Mouse (Mus musculus): ENCODE measurements around the gene Magi3. TPM values are rescaled to one million over a fixed set of nuclear protein-coding genes. Genes with fewer than 3 reads are reported as not detected.

Gene Magi3
- polyA plus RNA-seq, 1 experiment from 2014 or later, result 7.0 TPM

DNA sequence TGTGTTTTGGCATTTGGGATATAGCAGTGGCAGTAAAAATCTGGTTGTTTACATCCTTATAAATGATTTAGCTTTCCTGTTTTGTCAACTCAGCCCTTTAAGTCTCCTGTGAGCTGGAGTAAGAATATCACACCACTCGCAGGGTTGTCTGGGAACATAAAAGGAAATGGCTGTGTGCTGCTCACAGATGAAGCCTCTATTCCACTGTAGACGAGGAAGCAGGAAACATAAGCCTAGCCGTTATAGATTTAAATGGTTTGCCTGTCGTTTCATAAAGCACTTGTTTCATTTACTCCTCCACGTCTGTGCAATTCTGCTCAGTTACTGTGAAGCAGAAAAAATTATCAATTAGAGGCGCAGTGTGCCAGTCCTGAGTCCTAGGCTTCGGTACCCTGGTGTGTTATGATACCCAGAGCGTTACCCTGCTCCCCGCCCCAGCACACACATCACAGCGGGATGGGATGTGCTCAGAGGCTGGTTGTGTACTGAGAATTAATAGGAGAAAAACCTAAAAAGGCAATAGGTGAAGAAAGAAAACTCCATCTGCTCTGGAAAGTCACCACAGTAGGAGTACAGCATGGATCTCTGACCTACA, 17.8 kb upstream of the Magi3 start:
- Histone ChIP-seq H3K4me3 (ENCODE audit: low read depth, low read length) (no peak overlapping the region), H3K36me3 (ENCODE audit: insufficient read depth, low read length) (no peaks in the 10 kb centered on the region), H3K4me1 (ENCODE audit: insufficient read depth, low read depth, low read length) (peaks cover 8% of the 10 kb centered on the region; the same call in 1 of the 2 replicates), H3K27me3 (replicated peaks; ENCODE audit: insufficient read depth, low read length) (no peaks in the 10 kb centered on the region), H3K9me3 (ENCODE audit: low read length) (no peaks in the 10 kb centered on the region), H3K4me2 (replicated peaks; ENCODE audit: low read depth, low read length) (no peak overlapping the region), H3K9ac (replicated peaks; ENCODE audit: low read depth) (no peak overlapping the region), H3K27ac (ENCODE audit: low read length) (no peak overlapping the region)
- ATAC-seq (no peak), DNase-seq (ENCODE audit: low spot score) (no peak)
- 51% methylated on average over 10 of the region's 10 CpGs for WGBS
- TF ChIP-seq EP300 (IDR thresholded peaks at IDR 0.05) (no peak), CTCF (IDR thresholded peaks at IDR 0.05) (no peak)

DNA sequence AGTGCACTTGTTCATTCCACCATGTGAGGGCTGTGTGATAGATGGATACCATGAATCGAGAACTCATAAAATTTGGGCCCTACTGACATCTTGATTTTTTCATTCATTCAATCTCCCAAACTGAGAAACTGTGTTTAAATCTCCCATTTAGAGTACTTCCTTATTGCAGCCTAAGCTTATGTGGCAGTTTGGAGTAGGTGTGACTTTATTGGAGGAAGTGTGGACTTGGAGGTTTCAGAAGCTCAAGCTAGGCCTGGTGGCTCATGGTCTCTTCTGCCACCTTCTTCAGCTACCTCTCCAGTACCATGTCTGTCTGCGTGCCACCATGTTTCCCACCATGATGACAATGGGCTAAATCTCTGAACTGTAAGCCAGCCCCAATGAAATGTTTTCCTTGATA, 15.9 kb upstream of the Magi3 start:
- no peak for TF ChIP-seq CTCF (IDR thresholded peaks at IDR 0.05)
- no peak for TF ChIP-seq EP300 (IDR thresholded peaks at IDR 0.05)
- Histone ChIP-seq H3K4me3 (ENCODE audit: low read depth, low read length) (no peak overlapping the region), H3K9me3 (ENCODE audit: low read length) (no peaks in the 10 kb centered on the region), H3K36me3 (ENCODE audit: insufficient read depth, low read length) (no peaks in the 10 kb centered on the region), H3K9ac (replicated peaks; ENCODE audit: low read depth) (no peak overlapping the region), H3K4me2 (replicated peaks; ENCODE audit: low read depth, low read length) (no peak overlapping the region), H3K4me1 (ENCODE audit: insufficient read depth, low read depth, low read length) (peaks cover 8% of the 10 kb centered on the region; the same call in 1 of the 2 replicates), H3K27me3 (replicated peaks; ENCODE audit: insufficient read depth, low read length) (no peaks in the 10 kb centered on the region), H3K27ac (ENCODE audit: low read length) (no peak overlapping the region)
- WGBS, result 91% methylated on average over 2 of the region's 2 CpGs
- DNase-seq (ENCODE audit: low spot score), result no peak
- no peak for ATAC-seq

DNA sequence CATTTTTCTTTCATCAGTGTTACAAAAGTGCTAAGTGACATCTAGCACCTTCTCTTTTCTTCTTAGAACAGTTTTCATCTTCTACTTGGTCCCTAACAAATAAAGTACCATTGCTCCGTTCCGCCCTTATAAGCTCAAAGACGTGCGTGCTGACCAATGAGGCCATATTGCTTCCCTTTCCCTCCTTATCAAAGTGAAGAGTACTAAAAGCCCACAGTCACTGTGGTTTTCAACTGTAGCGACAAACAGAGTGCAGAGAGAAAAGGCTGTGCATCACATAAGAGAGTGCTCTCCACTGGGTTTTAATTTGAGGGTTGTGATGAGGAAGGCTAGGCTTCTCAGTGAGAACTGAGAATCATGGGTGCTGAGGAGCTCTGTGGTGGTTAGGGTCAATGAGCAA, 14.9 kb upstream of the Magi3 start:
- no peak for DNase-seq (ENCODE audit: low spot score)
- ATAC-seq, result no peak
- 87% methylated on average over 5 of the region's 5 CpGs for WGBS
- Histone ChIP-seq H3K4me3 (ENCODE audit: low read depth, low read length) (no peak overlapping the region), H3K4me1 (ENCODE audit: insufficient read depth, low read depth, low read length) (peaks cover 8% of the 10 kb centered on the region; the same call in 1 of the 2 replicates), H3K4me2 (replicated peaks; ENCODE audit: low read depth, low read length) (no peak overlapping the region), H3K27me3 (replicated peaks; ENCODE audit: insufficient read depth, low read length) (no peaks in the 10 kb centered on the region), H3K9me3 (ENCODE audit: low read length) (no peaks in the 10 kb centered on the region), H3K36me3 (ENCODE audit: insufficient read depth, low read length) (no peaks in the 10 kb centered on the region), H3K27ac (ENCODE audit: low read length) (no peak overlapping the region), H3K9ac (replicated peaks; ENCODE audit: low read depth) (no peak overlapping the region)
- no peak for TF ChIP-seq CTCF (IDR thresholded peaks at IDR 0.05)
- TF ChIP-seq EP300 (IDR thresholded peaks at IDR 0.05), result no peak

DNA sequence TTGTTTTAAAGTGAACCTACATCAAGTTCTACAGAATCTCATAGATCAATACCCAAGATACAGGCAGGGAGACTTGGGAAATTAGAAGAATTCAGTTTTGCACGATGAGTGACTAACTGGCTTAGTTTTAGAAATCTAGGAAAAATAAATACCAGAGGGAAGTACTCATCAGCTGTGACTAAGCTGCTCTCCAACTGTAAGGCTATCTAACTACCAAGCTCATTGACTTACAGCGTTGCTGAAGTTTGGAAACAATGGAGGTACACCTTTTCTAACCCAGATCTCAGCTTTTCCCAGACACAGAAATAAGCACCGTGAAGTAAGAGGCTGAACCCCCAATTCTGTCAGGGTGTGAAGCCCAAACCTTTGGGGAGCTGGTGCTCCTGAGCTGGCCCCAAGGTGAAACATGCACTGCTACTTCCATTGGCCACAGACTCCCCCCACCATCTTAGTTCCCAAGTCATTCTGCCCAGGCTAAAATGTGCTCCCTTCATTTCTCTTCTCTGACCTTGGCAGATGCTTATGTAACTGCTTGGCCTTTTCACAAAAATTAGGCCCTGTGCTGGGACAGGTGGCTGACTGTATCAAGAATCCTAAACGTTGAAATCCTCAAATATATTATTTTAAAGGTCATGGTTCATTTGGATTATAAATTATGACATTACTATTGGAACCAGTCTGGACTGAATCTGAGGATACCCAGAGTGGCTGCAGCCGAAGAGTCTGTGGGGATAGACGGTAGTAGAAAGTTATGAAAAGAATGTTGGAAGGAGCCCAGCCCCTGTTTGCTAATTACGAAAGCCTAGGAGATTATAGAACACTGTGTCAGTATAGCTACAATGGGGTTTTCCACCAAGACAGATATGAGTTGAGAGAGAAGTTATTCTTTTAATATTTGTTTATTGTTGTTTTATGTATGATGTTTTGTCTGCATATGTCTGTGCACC, 13.5 kb upstream of the Magi3 start:
- no peaks in the 10 kb centered on the region for H3K36me3 ChIP-seq (ENCODE audit: insufficient read depth, low read length)
- H3K4me3 ChIP-seq (ENCODE audit: low read depth, low read length), result no peak overlapping the region
- peak; percentile 71 for DNase-seq (ENCODE audit: low spot score)
- ATAC-seq, result peak; percentile 84
- peak overlapping the region; percentile 43; the same call in 1 of the 2 replicates for H3K27ac ChIP-seq (ENCODE audit: low read length)
- H3K9ac ChIP-seq (replicated peaks; ENCODE audit: low read depth), result no peak overlapping the region
- H3K27me3 ChIP-seq (replicated peaks; ENCODE audit: insufficient read depth, low read length), result no peaks in the 10 kb centered on the region
- peak; percentile 86 for TF ChIP-seq EP300 (IDR thresholded peaks at IDR 0.05)
- no peak for TF ChIP-seq CTCF (IDR thresholded peaks at IDR 0.05)
- peaks cover 8% of the 10 kb centered on the region; the same call in 1 of the 2 replicates for H3K4me1 ChIP-seq (ENCODE audit: insufficient read depth, low read depth, low read length)
- H3K9me3 ChIP-seq (ENCODE audit: low read length), result no peaks in the 10 kb centered on the region
- 37% methylated on average over 7 of the region's 7 CpGs for WGBS
- no peak overlapping the region for H3K4me2 ChIP-seq (replicated peaks; ENCODE audit: low read depth, low read length)

DNA sequence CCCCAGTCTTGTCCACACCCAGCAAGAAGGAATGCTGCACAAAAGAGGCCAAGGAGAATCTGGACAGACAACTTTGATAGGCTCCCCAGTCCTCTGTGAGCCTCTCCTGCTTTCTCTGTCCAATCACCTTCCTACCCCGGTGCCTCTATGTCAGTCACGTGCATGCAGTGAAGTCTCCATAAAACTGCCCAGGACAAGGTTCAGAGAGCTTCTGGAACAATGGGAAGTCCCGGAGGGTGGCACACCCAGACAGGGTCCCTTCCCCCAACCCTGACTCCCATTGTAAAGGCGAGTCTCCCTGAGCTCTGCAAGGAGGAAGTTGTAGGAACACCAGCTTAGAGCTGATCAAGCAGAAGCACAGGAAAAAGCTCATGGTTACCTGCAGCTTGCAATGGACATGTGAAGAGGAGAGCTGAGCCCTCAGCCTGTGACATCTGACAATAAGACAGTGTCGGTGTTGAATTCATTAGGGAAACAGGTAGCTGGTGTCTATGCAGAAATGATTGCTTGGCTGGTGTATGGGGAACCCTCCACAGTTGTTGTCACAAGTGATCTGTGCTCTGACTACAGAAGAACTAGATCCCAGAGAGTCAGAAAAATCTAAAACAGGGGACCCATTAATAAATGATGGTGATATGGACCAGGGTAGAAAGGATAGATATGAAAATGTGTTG, 7.4 kb upstream of the Magi3 start:
- WGBS, result 27% methylated on average over 5 of the region's 5 CpGs
- Histone ChIP-seq H3K4me2 (replicated peaks; ENCODE audit: low read depth, low read length) (no peak overlapping the region), H3K36me3 (ENCODE audit: insufficient read depth, low read length) (no peaks in the 10 kb centered on the region), H3K27me3 (replicated peaks; ENCODE audit: insufficient read depth, low read length) (no peaks in the 10 kb centered on the region), H3K27ac (ENCODE audit: low read length) (peak overlapping the region; percentile 47; the same call in 1 of the 2 replicates), H3K4me1 (ENCODE audit: insufficient read depth, low read depth, low read length) (peaks cover 5% of the 10 kb centered on the region; the same call in 1 of the 2 replicates), H3K9ac (replicated peaks; ENCODE audit: low read depth) (no peak overlapping the region), H3K4me3 (ENCODE audit: low read depth, low read length) (no peak overlapping the region), H3K9me3 (ENCODE audit: low read length) (no peaks in the 10 kb centered on the region)
- ATAC-seq (peak; percentile 94), DNase-seq (ENCODE audit: low spot score) (peak; percentile 62)
- no peak for TF ChIP-seq CTCF (IDR thresholded peaks at IDR 0.05)
- no peak for TF ChIP-seq EP300 (IDR thresholded peaks at IDR 0.05)

DNA sequence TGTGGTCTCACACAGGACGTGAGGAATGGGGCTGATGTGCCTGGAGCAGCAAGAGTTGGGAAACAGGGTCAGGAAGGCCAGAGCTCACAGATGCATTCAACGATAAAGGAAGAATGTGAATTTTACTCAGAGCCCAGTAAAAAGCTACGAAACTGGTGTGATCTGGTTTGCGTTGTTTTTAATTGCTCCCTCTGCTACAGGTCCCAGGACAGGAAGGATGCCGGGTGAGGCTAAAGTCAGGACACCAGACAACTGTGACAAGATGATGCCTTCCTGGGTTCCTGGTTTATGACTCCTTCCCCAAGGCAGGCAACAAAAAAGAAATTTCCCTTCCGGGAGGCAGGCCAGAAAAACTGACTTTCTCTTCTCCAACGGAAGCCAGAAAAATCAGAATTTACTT, 6.6 kb upstream of the Magi3 start:
- TF ChIP-seq EP300 (IDR thresholded peaks at IDR 0.05) (no peak), CTCF (IDR thresholded peaks at IDR 0.05) (no peak)
- Histone ChIP-seq H3K4me3 (ENCODE audit: low read depth, low read length) (no peak overlapping the region), H3K27ac (ENCODE audit: low read length) (no peak overlapping the region), H3K4me1 (ENCODE audit: insufficient read depth, low read depth, low read length) (peaks cover 5% of the 10 kb centered on the region), H3K36me3 (ENCODE audit: insufficient read depth, low read length) (no peaks in the 10 kb centered on the region), H3K9ac (replicated peaks; ENCODE audit: low read depth) (no peak overlapping the region), H3K9me3 (ENCODE audit: low read length) (no peaks in the 10 kb centered on the region), H3K4me2 (replicated peaks; ENCODE audit: low read depth, low read length) (no peak overlapping the region), H3K27me3 (replicated peaks; ENCODE audit: insufficient read depth, low read length) (no peaks in the 10 kb centered on the region)
- 37% methylated on average over 7 of the region's 7 CpGs for WGBS
- DNase-seq (ENCODE audit: low spot score) (no peak), ATAC-seq (no peak)

Data from lung, postnatal 0 days (tissue).